Mouse (Mus musculus) urinary bladder, adult 2 months (tissue): Measurements from ENCODE around the gene Dpysl5. TPM values are rescaled to one million over a fixed set of nuclear protein-coding genes. Genes with fewer than 3 reads are reported as not detected.
"Not testable (repeated sequence)": the region's sequence is repeated elsewhere in the genome, so short reads cannot be mapped to it uniquely, and the experiment has no call there.

Experiments
- DNase-seq: peaks from one replicate; pipeline ENCODE4 v3.0.0; 2022; ENCODE audit warnings: low spot score
- polyA plus RNA-seq: library from polyadenylated mRNA; depleted of rRNA; stranded (reverse); fragments of >200 nt; gene quantifications from 2 replicates; pipeline ENCODE4 v1.2.3, GENCODE M21; 2012; rRNA removed

Dpysl5 gene
- polyA plus RNA-seq, result 0.28 and 0.35 TPM in 2 replicates

GRCm38 (mm10) chr5:30711147-30712001, at the start of gene Dpysl5:
Gene Dpysl5, plus strand, starts transcription at chr5:30711564.
- DNase-seq, result peak; percentile 62

- no peak for DNase-seq
These were observed 46.0 kb upstream of the Dpysl5 start for GRCm38 (mm10) chr5:30665360-30665759.

DNA sequence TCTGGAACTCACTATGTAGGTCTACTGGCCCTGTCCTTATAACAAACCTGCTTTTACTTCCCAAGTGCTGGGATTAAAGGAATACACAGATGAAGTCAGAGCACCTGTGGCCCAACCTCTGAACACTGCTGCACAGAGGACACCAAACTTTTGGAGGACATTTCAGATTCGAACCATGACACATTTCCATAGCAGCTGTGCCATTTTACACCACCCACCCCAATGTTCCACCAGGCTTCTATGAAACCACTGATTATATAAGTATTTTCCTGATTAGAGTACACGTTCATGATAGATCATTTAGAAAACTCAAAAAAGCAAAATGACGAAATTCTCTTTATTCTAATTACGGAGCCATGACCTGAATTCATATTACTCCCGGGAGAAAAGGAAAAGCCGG, 45.4 kb upstream of the Dpysl5 start:
- no peak for DNase-seq

GRCm38 (mm10) chr5:30666391-30667195, 44.8 kb upstream of the Dpysl5 start, which contains the start of gene Cenpa:
Gene Cenpa, plus strand, starts transcription at chr5:30666777.
- DNase-seq, result peak; percentile 59

DNA sequence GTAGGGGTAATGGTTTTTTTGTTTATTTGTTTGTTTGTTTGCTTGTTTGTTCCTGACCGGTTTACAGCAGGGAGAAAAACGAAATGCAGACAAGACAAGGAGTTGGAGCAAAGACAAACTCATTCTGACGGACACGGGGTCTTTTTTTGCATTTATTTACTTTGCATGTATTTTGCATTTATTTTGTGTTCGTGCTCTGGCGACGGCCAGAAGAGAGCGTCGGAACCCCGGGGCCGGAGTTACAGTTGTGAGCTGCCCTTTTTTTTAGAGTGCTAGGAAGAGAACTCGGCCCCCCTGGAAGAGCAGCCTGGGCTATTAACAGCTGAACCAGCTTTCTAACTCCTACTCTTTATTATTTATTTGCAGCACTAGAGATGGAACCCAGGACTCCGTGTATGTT, 44.1 kb upstream of the Dpysl5 start:
- DNase-seq, result no peak

- DNase-seq, result no peak
These were observed 43.7 kb upstream of the Dpysl5 start for GRCm38 (mm10) chr5:30667686-30668085.

- DNase-seq, result no peak
These were observed 42.5 kb upstream of the Dpysl5 start for GRCm38 (mm10) chr5:30668637-30669495.

DNA sequence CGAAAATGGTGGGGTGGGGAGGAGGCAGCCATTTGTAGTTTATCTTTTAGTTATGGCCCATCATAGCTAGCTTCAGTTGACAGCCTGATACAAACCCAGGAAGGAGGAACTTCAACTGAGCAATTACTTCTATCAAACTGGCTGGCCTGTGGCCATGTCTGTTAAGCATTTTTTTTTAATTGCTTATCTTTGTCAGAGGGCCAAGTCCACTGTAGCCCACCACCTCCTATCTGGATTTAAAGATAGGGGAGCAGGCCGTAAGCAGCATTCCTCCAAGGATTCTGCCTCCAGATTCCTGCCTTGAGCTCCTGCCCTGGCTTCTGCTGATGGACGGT, 41.9 kb upstream of the Dpysl5 start:
- no peak for DNase-seq

- no peak for DNase-seq
These were observed 41.3 kb upstream of the Dpysl5 start for GRCm38 (mm10) chr5:30670091-30670490.

DNA sequence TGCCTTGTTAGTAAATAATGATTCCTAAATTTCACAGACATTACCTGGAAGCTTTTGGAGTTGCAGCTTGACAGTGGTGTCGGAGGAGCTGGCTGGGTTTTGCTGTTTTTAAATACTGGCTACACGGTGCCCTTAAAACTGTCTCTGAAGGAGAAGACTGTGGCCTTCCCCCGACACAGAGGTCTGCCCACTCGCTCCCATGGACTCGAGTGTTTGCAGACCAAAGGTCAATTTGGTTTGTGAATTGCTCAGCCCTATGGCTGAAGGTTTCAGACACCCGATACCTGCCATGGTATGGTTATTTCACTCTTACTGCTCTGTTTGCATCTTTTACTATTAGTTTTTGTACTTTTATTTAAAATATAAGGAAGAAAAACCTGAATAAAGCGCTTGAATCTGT, 37.4 kb upstream of the Dpysl5 start:
- no peak for DNase-seq

- DNase-seq, result no peak
These were observed 34.6 kb upstream of the Dpysl5 start for GRCm38 (mm10) chr5:30676800-30677199.

GRCm38 (mm10) chr5:30678069-30678468, 33.3 kb upstream of the Dpysl5 start:
- DNase-seq, result not testable (repeated sequence)

- DNase-seq, result no peak
These were observed 32.6 kb upstream of the Dpysl5 start for GRCm38 (mm10) chr5:30678722-30679296.

GRCm38 (mm10) chr5:30679593-30679992, 31.8 kb upstream of the Dpysl5 start:
- no peak for DNase-seq

- DNase-seq, result no peak
These were observed 29.4 kb upstream of the Dpysl5 start for GRCm38 (mm10) chr5:30681970-30682369.

- no peak for DNase-seq
These were observed 28.3 kb upstream of the Dpysl5 start for GRCm38 (mm10) chr5:30682967-30683600.

DNA sequence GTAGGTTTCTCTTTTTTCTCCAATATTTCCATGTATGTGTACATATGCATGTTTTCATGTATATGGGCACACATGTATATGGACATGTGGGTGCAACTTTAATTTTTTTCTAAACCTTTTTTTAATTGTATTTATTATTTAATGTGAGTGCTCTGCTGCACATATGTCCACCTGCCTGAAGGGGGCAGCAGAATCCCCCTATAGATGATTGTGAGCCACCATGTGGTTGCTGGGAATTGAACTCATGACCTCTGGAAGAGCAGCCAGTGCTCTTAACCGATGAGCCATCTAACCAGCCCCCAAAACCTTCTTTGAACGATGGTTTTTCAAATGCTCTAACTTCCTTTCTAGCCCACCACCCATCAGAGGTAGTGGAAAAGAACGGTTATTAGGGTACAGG, 27.4 kb upstream of the Dpysl5 start:
- DNase-seq, result no peak

GRCm38 (mm10) chr5:30686781-30687180, 24.6 kb upstream of the Dpysl5 start:
- DNase-seq, result no peak

GRCm38 (mm10) chr5:30700361-30701000, 10.9 kb upstream of the Dpysl5 start:
- DNase-seq, result no peak

DNA sequence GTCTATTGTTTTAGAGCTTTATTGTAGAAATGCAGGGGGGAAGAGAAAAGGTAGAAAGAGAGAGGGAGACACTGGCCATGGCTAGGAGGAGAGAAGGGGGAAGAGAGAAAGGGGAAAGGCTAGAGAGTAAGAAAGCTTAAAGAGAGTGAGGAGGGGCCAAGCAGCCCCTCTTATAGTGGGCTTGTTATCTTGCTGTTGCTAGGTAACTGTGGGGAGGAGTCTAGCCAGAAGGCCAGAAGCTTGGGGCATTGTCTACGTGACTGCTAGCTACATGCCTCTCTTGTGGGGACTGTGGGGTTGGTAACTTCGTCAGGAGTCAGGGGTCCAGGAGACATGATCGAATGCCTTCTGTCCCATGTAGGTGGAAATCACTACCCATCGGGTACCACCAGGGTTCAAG, 10.0 kb upstream of the Dpysl5 start:
- not testable (repeated sequence) for DNase-seq

DNA sequence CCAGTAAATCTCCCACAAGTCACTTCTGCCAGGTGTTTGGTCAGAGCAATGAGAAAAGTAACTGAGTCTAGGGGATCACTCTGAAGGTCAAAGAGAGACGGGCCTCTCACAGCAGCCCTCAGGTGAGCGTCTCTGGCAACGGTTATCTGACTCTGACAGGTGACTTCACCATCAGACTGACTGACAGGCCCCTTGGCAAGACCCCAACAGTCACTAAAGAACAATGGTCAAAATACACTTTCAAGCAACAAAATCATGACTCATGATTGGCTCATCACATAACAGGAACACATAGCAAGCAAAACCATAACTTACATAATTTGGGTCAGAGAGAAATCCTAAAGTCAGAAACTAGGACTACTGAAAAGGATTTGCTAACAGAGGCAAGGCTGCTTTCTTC, 9.5 kb upstream of the Dpysl5 start:
- DNase-seq, result no peak
